Mouse (Mus musculus) yolk sac, embryonic 10.5 days (tissue): ENCODE data around the gene Nav2.

Experiments
- DNase-seq: peaks from one replicate; pipeline ENCODE4 v3.0.0-alpha.2; 2017; ENCODE audit warnings: low spot score

Gene Nav2

DNA sequence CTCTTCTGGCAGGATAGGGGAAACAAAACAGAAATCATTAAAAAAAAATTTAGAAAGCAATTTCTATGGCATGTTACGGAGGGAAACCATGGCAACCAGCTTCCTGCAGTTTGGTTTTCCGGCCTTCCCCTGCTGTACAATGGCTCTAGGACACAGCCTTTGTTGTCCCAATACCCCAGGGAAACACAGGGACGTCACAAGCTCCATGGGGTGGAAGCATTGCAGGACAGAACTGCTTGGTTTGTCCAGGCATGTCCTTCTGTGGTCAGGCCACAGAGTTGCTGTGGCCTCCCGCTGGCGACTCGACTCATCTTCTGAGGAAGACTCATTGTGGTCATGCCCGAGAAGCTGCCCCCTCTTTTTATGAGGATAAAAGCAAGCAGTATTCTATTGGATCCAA, 301.0 kb downstream of the Nav2 start:
- DNase-seq: no peak

DNA sequence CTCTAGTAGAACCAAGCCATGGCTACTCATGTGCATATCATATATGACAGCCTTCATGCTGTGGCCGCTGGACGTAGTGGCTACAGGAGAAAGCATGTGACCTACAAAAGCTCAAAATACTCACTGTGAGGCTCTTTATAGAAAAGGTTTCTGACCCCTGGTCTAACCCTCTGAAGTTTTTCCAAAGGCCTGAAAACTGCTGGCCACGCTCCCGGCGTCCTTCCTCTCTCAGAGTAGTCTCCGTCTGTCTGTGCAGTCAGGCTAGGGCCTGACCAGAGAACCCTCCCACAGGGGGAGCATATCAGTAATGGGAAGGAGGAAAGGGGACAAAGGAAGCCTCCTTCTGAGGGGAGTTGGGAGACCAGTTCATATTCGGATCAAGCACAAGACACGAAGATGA, 302.2 kb downstream of the Nav2 start:
- no peak for DNase-seq

DNA sequence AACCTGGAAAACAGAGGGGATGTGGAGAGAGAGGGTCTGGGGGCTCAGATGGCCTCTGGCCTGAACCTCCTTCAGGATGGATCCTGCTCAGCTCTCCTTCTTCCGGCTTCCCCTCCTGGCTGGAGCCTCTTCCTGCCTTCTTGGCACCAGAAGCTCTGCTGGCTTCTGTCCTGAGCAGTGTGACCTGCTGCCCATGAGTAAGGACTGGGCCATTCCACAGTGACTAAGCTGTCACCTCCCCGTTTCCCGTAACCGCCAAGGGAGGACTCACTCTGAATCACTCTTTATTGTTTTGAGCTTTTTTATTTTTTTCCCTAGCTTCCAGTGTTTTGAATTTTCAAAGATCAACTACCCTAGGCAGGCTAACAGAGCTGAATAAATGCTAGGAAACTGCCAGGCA, 304.5 kb downstream of the Nav2 start:
- DNase-seq: no peak

DNA sequence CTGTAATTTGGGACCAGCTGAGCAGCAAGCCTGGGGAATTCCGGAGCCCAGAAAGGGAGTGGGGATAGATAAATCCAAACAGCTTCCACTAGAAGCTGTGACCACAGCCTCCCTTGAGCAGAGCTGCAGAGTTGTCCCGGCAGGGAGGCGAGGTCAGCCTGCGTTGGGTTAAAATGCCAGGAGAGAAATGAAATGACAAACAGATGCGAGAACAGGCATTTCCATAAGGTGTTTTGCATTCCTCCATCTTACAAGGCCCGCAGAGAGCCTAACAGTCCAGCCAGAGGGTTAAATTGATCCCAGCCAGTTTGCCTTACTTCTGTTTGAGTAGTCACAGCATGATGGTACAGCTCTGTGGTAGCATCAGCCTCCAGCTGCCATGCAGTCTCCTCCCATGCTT, 309.3 kb downstream of the Nav2 start:
- DNase-seq: no peak

DNA sequence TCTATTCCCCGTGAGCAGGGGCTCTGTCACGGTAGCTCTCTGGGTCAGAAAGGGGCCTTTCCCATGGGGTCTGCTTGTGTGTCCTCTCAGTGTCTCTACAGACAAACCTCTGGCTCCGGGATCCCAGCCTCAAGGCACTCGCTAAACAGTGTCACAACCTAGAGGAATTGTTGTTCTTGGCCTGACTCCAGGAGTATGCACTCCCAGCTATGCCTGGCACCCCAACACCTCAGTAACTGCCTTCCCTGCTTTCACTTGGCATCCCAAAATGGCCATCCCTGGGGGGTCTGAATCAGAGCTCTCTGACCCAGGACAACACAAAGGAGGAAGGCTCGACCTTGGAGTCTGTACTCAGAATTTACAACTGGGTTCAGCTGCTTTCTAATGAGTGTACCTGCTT, 317.2 kb downstream of the Nav2 start:
- no peak for DNase-seq

DNA sequence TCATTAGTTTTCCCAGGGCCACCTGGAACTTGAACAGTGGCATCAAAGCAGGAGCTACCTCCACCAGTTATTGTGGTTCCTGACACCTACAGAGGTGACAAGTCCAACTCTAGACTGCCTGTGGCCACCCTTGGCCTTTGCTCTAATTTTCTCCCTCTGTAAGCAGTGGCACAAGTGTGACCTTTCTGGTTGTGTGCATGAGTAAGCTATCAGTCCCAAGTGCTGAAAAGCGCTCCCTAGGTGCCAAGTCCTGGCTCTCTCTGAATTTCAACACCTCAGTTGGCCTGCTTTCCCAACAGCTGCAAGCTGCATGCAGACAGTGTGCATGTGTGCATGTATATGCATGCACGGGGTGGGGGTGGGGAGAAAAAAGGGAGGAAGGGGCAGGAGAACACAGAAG, 324.5 kb downstream of the Nav2 start:
- DNase-seq: no peak

DNA sequence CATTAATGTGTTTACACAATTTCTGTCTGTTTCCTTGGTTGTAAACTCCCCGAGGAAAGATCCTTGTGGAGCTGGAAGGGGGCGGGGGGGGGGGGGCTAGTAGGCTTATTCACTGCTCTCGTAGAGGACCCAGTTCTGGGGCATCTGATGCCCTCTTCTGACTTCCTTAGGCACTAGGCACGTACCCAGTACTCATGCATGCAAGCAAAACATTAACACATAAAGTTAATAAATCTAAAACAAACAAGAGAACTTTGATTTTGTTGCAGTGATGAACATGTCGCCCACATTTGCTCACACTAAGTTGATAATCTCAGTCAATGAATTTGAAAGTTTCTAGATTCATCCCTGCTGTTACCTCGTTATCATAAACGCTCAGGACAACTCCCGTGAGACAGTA, 325.8 kb downstream of the Nav2 start:
- DNase-seq: no peak

DNA sequence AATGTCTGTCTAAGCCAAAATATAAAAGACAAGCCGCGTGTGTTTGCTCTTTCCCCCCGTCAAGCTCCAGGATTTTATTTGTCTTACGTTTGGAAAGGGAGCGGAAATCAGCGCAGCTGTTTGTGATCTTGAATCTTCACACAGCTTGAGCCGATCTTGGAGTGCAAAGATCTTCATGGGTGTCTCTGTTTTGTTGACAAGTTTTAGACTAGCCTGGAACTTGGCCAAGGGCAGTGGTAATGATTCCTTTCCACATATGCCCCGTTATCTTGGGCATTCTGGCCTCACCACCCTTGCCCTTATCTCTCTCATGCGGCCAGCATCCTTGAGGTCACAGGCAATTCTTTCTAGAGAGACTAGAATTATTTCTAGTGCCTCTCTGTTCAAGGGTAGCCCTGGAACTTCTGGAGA, 326.8 kb downstream of the Nav2 start:
- no peak for DNase-seq

DNA sequence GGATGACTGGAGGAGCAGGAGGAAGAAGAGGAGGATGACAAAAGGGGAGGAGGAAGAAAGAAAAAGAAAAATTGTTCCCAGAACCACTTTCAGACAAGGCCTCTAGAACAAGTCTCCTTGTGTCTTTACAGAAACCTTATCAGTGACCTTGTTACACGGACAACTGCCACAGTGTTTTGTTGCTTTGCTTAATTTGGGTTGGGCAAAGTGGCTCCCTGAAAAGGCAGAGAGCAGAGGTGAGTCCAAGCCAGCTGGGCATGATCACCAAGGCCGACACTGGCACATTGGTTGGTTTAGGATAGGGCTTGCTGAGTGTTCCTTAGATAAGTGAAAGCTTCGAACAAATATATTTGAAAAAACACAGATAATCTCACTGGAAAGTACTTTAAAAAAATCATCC, 327.3 kb downstream of the Nav2 start:
- DNase-seq: no peak

DNA sequence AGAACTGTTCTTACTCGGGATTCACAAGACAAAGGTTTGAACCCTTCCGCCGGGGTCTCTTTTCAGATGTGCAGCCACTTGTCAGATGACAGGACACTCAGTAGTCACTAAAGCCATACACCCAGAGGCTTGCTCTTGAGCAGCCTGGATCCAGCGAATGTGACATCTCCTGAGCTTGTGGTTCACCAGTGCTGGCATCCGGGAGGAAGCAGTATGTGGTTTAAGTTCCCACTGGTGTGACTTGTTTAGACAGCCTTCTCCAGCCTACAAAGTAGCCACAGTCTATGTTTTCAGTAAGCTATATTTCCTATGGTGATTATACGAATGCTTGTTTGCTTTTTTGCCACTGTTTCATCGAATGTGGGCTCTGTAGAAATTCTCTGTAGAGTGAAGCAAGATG, 331.9 kb downstream of the Nav2 start:
- DNase-seq: no peak

DNA sequence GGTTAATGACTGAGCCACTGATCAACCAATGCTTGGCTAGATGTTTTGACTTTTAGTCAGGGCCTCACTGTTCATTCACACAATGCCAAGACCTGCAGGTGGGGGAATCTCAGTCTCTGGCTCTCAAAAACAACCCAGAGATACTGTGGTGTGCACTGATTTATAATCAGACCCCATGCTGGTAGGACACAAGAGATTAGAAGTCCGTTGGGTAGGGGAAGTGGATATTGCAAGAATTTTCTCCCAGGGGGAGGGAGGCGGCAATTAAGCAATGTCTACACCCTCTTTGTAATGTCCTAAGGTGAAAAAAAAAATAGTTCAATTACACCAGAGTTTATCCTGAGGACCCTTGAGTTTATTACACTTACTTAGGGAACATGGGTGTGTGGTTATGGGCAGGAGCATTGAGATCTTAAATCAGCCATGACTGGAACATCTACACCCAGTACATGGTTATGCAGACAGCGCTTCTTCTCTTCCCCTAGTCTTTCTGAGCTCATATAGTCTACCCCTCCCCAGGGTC, 332.8 kb downstream of the Nav2 start:
- DNase-seq: no peak

DNA sequence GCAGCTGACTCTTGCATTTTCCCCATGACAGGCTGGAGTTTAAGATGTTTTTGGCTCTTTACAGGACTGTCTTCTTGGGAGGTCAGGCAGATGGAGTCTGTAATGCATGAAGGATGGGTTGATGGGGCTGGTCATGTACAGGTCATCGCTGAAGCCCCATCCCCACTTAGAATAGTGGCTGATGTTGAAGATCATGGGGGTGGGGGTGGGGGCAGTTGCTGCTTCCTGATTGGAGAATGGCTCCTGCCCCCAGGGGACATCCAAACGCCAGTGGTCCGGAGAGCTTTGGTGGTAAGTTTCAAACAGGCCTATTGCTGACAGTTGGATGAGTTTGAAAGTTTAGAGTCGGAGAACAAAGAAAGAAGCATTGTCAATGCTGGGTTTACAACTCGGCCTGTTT, 333.7 kb downstream of the Nav2 start:
- DNase-seq: no peak

DNA sequence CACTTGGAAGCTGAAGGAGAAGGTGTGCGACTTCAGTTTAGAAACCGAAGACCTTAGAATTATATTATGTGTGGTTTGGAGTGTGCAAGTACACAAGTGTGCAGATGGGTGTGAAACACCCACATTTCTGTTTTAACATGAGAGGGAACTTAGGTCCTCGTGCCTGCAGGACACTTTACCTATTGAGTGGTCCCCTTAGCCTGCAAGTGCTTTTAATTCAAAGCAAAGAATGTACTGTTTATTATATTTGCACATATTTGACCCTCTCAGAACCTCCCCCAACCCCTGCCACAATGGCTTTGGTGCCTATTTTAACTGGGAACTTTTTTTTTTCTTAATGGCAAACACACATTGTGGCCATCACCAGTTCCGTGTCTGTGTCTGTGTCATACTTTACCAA, 334.6 kb downstream of the Nav2 start:
- no peak for DNase-seq

DNA sequence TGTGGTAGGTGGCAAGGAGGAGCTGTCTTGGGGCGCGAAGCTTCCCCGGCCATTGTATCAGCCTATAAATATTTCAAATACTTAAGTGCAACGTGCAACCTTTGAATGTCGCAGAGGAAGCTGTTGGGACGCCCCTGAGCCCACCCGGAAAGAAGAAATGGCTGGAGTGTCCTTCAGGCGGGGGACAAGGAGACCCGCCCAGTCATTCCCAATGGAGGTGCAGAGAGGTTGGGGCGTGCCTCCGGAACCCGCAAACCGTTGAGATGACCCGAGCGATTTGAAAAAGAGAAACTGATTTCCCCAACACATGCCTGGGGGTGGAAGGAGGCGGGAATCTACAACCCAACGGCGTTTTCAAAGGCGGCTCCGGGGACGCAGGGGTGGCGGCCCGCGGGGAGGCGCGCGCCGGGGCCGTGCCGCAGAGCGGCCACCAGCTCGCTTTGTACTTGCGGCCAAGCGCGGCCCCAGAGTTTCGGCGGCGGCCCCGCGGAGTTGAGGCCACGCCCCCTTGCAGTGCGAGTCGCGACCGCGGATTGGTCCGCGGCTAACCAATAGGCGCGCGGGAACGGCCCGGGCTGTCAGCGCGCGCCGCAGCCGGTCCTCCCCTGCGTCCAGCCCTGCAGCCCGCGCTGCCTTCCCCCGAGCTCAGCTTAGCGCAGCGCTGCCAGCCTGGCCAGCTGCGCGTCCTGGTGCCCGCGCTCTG, 337.2 kb downstream of the Nav2 start:
- peak; percentile 88 for DNase-seq

DNA sequence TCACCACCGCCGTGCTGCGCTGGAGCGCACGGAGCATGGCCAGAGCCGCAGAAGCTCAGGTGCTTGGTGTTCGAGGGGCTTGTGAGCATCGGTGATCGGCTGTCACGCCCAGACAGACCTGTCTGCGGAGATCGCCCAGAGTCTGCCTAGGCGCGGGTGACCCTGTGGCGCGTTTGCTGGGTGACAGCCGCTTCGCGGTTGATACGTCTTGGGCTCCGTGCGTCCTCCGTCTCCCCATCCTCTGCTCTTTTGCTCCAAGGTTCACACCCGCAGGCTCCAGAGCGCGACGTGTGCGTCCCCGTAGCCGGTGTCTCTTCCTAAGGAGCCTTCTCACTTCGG, 337.7 kb downstream of the Nav2 start:
- no peak for DNase-seq

DNA sequence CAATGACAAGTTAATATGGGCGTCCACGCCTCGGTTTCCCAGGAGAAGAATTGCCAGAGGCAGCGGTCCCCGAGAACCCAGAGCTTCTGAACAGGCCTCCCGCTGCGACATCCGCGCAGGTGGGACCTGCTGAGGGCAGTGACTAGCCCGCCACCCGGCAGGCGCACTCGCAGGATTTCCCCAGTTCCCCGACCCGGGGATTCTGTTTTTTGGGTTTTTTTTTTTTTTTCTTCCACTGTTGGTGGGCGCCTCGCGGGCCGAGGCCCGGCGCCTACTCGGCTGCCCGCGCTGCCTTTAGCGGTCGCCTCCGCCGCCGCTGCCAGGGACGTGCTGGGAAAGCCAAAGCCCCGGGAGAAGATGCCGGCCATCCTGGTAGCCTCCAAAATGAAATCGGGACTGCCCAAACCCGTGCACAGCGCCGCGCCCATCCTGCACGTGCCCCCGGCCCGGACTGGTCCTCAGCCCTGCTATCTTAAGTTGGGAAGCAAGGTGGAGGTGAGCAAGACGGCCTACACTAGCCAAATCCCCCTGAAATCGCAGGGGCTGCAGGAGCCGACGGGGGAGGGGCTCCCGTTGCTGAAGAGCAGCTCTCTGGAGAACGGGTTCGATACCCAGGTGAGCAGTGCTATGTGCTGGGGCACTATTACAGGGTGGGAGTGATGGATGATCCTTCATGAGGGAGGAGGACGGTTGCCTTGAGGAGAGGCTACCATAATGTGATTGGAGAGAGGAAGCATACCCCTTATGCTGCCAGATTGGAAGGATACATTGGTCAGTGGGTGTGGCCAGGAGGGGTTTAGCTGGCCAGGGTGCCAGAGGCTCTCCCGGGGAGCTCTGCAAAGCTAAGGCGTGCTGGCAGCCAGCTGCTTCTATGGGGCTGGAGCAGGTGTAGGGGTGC, 338.3 kb downstream of the Nav2 start:
- no peak for DNase-seq

DNA sequence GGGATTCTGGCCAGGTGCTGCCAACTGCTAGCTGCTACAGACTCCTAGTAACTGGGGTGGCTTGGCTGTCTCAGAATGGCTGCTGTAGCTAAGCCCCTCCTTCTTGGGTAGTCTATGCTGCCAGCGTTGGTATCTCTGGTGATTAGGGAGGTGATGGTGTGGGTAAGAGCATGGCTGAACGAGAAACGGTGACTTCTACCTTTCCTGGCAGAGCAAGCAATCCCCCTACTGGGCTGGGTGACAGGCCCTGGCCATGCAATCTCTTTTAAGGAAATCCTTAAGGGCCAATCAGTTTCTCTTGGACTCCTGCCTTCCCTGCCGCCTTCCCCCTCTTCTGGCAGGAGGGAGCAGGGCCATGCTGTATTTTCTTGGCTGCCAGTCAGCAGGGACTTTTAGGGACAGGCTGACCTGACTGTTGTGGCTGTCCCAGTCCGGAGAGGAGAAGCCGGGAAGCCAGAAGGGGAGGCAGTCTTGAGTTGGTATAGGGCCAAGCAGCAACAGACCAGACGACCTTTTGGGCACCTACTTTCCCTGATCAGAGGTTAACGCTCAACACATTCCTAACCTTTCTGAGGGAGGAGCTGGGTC, 339.3 kb downstream of the Nav2 start:
- DNase-seq: no peak

DNA sequence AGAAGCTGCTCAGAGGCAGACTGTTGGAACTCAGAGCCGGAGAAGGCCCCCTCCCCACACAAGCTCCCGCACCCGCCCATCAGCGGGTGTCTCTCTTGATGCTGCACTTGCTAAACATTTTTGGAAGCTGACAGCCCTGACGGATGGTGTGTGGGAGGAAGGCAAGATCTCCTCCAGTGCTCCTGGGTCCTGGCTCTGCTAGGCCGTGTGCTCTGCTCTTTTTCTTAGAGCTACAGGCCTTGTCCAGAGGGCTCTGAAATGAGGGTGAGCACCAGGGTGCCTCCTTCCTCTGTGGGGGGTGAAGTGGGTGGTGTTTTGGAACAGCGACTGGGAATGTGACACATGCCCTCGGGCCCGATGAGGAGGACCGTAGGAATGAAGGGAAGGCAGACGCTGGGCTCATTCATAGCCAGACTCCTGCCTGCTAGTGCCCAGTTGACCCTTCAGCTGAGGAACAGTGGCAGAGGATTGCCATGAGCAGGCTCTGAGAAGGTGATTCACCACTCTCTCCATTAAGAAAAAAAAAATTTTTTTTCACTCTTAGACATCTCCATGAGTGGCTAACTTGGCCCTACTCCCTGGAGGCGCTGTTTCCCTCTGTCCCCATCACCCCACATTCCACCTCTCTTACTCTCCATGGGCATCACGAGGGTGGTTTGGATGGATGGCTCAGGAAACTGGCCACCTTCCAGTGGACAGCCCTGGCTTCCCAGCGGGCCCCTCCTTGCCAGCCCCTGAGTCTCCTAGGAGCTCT, 340.0 kb downstream of the Nav2 start:
- DNase-seq: no peak

DNA sequence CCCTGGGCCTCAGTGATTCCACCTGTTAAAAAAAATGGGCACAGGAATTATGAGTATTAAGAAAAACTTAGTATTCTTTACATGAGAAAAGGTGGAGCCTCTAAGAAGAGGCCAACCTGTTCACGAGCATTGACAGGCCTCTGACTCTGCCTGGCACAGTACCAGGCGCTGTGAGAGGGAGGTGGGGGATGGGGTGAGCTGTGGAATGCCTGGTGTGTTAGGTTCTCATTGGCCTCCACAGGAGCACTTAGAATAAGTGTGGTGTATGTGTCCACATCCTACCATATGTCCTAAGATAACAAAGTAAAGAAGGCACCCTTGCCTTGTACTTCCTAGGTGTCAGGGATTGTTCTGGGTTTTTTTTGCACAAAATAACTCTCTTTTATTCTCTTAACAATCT, 340.9 kb downstream of the Nav2 start:
- no peak for DNase-seq

DNA sequence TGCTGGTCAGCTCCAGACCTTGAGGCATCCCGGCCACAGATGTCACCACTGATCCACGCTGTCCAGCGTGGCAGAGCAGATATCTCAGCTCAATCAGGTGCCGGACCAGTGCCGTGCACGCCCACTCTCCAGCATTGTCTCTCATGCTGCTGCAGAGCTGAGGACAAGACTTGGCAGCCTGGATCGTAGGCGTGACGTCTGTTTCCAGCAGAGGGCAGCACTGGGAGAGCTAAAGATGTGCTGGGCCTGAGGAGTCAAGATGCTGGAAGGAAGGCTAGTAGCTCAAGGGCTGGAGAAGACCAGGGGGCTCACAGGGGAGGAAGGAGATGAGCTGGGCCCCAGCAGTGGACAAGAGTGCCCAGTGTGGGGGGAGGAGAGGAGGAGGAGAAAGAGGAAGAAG, 341.5 kb downstream of the Nav2 start:
- peak; percentile 66 for DNase-seq

DNA sequence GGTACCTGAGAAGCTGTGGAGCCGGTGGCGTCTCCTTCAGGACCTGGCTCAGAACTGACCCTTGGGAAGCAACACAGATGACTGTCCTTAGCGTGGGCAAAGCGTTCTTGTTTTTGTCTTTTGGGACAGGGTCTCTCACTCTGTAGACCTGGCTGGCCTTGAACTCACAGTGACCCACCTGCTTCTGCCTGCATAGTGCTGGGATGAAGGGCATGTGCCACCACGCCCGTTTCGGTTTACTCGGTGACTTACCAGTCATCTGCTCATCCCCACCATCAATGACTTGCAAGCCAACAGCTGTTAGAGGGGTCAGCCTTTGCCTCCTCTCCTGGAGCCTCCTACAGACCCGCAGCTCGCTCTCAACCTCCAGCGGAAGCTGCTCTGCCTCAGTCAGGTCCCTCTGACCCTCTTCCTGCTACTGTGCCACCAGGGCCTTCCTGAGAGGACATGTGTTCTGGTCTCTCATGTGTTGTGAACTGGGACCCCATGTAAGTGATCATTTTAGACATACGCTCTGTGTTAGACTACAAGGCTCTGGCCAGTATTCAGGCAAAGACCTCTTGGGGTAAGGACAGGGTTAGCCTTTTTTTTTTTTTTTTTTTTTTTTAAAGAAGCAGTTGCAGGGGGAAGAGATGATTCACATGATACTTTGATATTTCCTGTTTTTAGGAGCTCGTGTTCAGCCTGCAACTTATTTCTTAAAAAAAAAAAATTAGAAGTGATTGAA, 342.2 kb downstream of the Nav2 start:
- no peak for DNase-seq

DNA sequence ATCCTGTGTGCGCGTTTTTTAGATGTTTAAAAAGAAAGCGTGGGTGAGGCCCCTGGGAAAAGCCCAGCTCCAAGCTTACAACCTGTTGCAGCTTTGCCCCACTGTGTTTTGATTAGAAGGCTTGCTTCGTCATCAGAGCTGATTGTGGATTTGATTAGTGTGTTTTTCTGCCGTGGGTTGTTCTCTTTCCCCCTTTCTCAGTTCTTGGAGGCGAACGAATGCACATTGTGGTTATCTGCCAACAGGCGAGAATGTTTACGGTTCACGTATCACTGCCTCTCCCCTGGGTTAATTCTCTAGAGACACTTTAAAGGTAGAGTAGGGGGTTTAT, 342.8 kb downstream of the Nav2 start:
- DNase-seq: no peak
